Mouse (Mus musculus) liver, postnatal 0 days (tissue): ENCODE data around the gene Rasgrf1. TPM values are rescaled to one million over a fixed set of nuclear protein-coding genes. Genes with fewer than 3 reads are reported as not detected.
"Not testable (repeated sequence)": the region's sequence is repeated elsewhere in the genome, so short reads cannot be mapped to it uniquely, and the experiment has no call there.

ENCODE experiments used
- ATAC-seq: fragments of 200-750 bp; cut with Nextera tagmentation; 2 replicates; pipeline ENCODE4 v1.8.0; 2017; ENCODE audit warnings: mild to moderate bottlenecking, moderate library complexity
- DNase-seq: peaks from one replicate; pipeline ENCODE4 v3.0.0-alpha.2; 2016
- H3K27ac ChIP-seq: fragments of 300-500 bp; sonication (generic); 2 replicates; pipeline ENCODE4 v1.5.1; 2014; ENCODE audit warnings: antibody characterized with exemption, moderate library complexity, mild to moderate bottlenecking, low read depth
- H3K27me3 ChIP-seq: fragments of 300-500 bp; sonication (generic); 2 replicates; pipeline ENCODE4 v1.6.1; 2014; ENCODE audit warnings: low read length, control low read depth, mixed read lengths; ENCODE audit not compliant: insufficient read depth
- H3K36me3 ChIP-seq: fragments of 300-500 bp; sonication (generic); replicated peaks from 2 replicates; pipeline ENCODE4 v1.6.1; 2014; ENCODE audit warnings: mild to moderate bottlenecking, control low read depth, low read length, moderate library complexity, mixed read lengths; ENCODE audit not compliant: insufficient read depth
- H3K4me1 ChIP-seq: fragments of 300-500 bp; sonication (generic); 2 replicates; pipeline ENCODE4 v1.6.1; 2014; ENCODE audit warnings: antibody characterized with exemption, mild to moderate bottlenecking, control low read depth; ENCODE audit not compliant: insufficient read depth
- H3K4me2 ChIP-seq: fragments of 300-500 bp; sonication (generic); 2 replicates; pipeline ENCODE4 v1.6.1; 2014; ENCODE audit warnings: low read depth, mild to moderate bottlenecking, low read length, moderate library complexity, mixed read lengths
- H3K4me3 ChIP-seq: fragments of 300-500 bp; sonication (generic); 2 replicates; pipeline ENCODE4 v1.5.1; 2014; ENCODE audit warnings: low read depth, low read length
- H3K9ac ChIP-seq: fragments of 300-500 bp; sonication (generic); replicated peaks from 2 replicates; pipeline ENCODE4 v1.6.1; 2014; ENCODE audit warnings: mild to moderate bottlenecking, moderate library complexity
- H3K9me3 ChIP-seq: fragments of 300-500 bp; sonication (generic); 2 replicates; pipeline ENCODE4 v1.6.1; 2016; ENCODE audit warnings: mild to moderate bottlenecking, control low read depth, low read length, mixed read lengths
- CTCF ChIP-seq: sonication (generic); IDR thresholded peaks from 2 replicates; pipeline ENCODE4 v1.5.1; 2016; ENCODE audit warnings: antibody characterized with exemption, low read depth
- EP300 ChIP-seq: IDR thresholded peaks from 2 replicates; pipeline ENCODE4 v1.6.1; 2016; ENCODE audit warnings: antibody characterized with exemption, low read depth, mild to moderate bottlenecking
- WGBS: fragments of 180-500 bp; shearing (Covaris S2); extraction: QIAGEN DNeasy Blood & Tissue Kit; methylation state at CpG from one replicate; pipeline ENCODE4 v1.1.7; 2014; ENCODE audit not compliant: insufficient replicate concordance; 5-methylcytosine and 5-hydroxymethylcytosine counted together
- polyA plus RNA-seq: library from polyadenylated mRNA; unstranded; fragments of >200 nt; fragmentation: Nextera tagmentation; extraction: Ambion mirVana; gene quantifications from 2 replicates; pipeline ENCODE4 v1.2.1, GENCODE M21; 2015

Rasgrf1 gene
- polyA plus RNA-seq, 1 experiment from 2014 or later: 0.05 TPM

- WGBS: 72% methylated on average over 2 of the region's 2 CpGs
- H3K27me3 ChIP-seq: no peaks in the 10 kb centered on the region
These were observed 125.5 kb downstream of the Rasgrf1 start for GRCm38 (mm10) chr9:90035168-90035567.

GRCm38 (mm10) chr9:90035794-90036193 is 126.1 kb downstream of the Rasgrf1 start:
- H3K27ac ChIP-seq: no peak overlapping the region
- 61% methylated on average over 3 of the region's 3 CpGs for WGBS
- H3K4me3 ChIP-seq: no peak overlapping the region
- TF ChIP-seq EP300: no peak
- no peak for TF ChIP-seq CTCF
- H3K36me3 ChIP-seq: no peaks in the 10 kb centered on the region
- no peaks in the 10 kb centered on the region for H3K9me3 ChIP-seq
- DNase-seq: no peak
- no peaks in the 10 kb centered on the region for H3K4me1 ChIP-seq
- H3K27me3 ChIP-seq: no peaks in the 10 kb centered on the region
- ATAC-seq: no peak
- H3K9ac ChIP-seq: no peak overlapping the region
- H3K4me2 ChIP-seq: no peak overlapping the region

More at GRCm38 (mm10) chr9:90035168-90035567, 125.5 kb downstream of the Rasgrf1 start:
- ATAC-seq (no peak), DNase-seq (no peak)
- Histone ChIP-seq H3K4me1 (no peaks in the 10 kb centered on the region), H3K4me3 (no peak overlapping the region), H3K36me3 (no peaks in the 10 kb centered on the region), H3K9ac (no peak overlapping the region), H3K27ac (no peak overlapping the region), H3K4me2 (no peak overlapping the region), H3K9me3 (no peaks in the 10 kb centered on the region)
- TF ChIP-seq EP300: no peak
- no peak for TF ChIP-seq CTCF

- ATAC-seq (no peak), DNase-seq (no peak)
- H3K27ac ChIP-seq: no peak overlapping the region
- H3K27me3 ChIP-seq: no peaks in the 10 kb centered on the region
- no peak for TF ChIP-seq CTCF
- no peak for TF ChIP-seq EP300
- no peak overlapping the region for H3K4me3 ChIP-seq
- no peaks in the 10 kb centered on the region for H3K9me3 ChIP-seq
- H3K9ac ChIP-seq: no peak overlapping the region
- WGBS: 71% methylated on average over 4 of the region's 4 CpGs
- H3K4me1 ChIP-seq: no peaks in the 10 kb centered on the region
- no peaks in the 10 kb centered on the region for H3K36me3 ChIP-seq
- no peak overlapping the region for H3K4me2 ChIP-seq
These were observed 126.6 kb downstream of the Rasgrf1 start for GRCm38 (mm10) chr9:90036313-90036712.

- Histone ChIP-seq H3K9me3 (no peaks in the 10 kb centered on the region), H3K27ac (no peak overlapping the region), H3K4me3 (no peak overlapping the region), H3K36me3 (no peaks in the 10 kb centered on the region), H3K9ac (no peak overlapping the region), H3K4me1 (no peaks in the 10 kb centered on the region), H3K27me3 (no peaks in the 10 kb centered on the region), H3K4me2 (no peak overlapping the region)
- WGBS: 56% methylated on average over 4 of the region's 4 CpGs
- no peak for DNase-seq
- ATAC-seq: no peak
- no peak for TF ChIP-seq CTCF
- no peak for TF ChIP-seq EP300
These were observed 128.8 kb downstream of the Rasgrf1 start for GRCm38 (mm10) chr9:90038535-90038934.

GRCm38 (mm10) chr9:90040916-90041315 is 131.2 kb downstream of the Rasgrf1 start:
- no peak overlapping the region for H3K9ac ChIP-seq
- H3K4me1 ChIP-seq: no peaks in the 10 kb centered on the region
- no peaks in the 10 kb centered on the region for H3K27me3 ChIP-seq
- H3K9me3 ChIP-seq: no peaks in the 10 kb centered on the region
- WGBS: 70% methylated on average over 2 of the region's 2 CpGs
- no peak overlapping the region for H3K4me2 ChIP-seq
- H3K36me3 ChIP-seq: no peaks in the 10 kb centered on the region
- H3K4me3 ChIP-seq: no peak overlapping the region
- no peak for TF ChIP-seq CTCF
- TF ChIP-seq EP300: no peak
- ATAC-seq (no peak), DNase-seq (no peak)
- no peak overlapping the region for H3K27ac ChIP-seq

- ATAC-seq (no peak), DNase-seq (no peak)
- no peaks in the 10 kb centered on the region for H3K27me3 ChIP-seq
- H3K36me3 ChIP-seq: no peaks in the 10 kb centered on the region
- no peak overlapping the region for H3K4me2 ChIP-seq
- no peak overlapping the region for H3K9ac ChIP-seq
- H3K27ac ChIP-seq: no peak overlapping the region
- no peaks in the 10 kb centered on the region for H3K9me3 ChIP-seq
- H3K4me1 ChIP-seq: no peaks in the 10 kb centered on the region
- no peak for TF ChIP-seq CTCF
- no peak for TF ChIP-seq EP300
- no peak overlapping the region for H3K4me3 ChIP-seq
- 85% methylated on average over 3 of the region's 3 CpGs for WGBS
These were observed 131.8 kb downstream of the Rasgrf1 start for GRCm38 (mm10) chr9:90041556-90041955.

DNA sequence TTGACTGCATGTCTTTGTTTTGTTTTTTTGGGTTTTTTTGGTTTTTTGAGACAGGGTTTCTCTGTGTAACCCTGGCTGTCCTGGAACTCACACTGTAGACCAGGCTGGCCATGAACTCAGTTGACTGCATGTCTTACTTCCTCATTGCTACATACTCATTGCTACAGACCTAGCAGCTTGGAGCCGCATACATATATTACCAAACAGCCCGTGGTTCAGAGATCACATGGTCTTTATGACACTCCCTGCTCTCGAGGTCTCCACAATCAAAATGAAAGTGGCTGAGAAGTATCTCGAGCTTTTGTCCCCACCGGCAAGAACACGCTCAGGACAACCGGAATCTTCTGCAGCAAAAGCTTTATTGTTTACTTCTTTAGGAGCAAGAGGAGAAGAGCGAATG is 133.2 kb downstream of the Rasgrf1 start:
- WGBS: 68% methylated on average over 8 of the region's 8 CpGs

More for the DNA sequence above, 133.2 kb downstream of the Rasgrf1 start:
- not testable (repeated sequence) for H3K9ac ChIP-seq, H3K36me3 ChIP-seq, H3K27ac ChIP-seq, H3K4me1 ChIP-seq, H3K9me3 ChIP-seq, H3K4me3 ChIP-seq, H3K27me3 ChIP-seq, DNase-seq, H3K4me2 ChIP-seq
- peak; percentile 83 for ATAC-seq
